Mouse (Mus musculus) bone marrow, adult 2 months (tissue): ENCODE data around the gene Jak2.

Experiments
- CTCF ChIP-seq: fragments of 200-500 bp; IDR thresholded peaks from 2 replicates; pipeline ENCODE4 v1.5.1; 2011; ENCODE audit warnings: low read length, control low read depth; ENCODE audit not compliant: control insufficient read depth, insufficient read depth
- POLR2A ChIP-seq: fragments of 200-500 bp; IDR thresholded peaks from 2 replicates; pipeline ENCODE4 v1.6.1; 2011; ENCODE audit warnings: low read depth, mild to moderate bottlenecking, control low read depth, low read length, borderline replicate concordance; ENCODE audit not compliant: control insufficient read depth

GRCm38 (mm10) chr19:29209898-29210297, 41.7 kb upstream of the Jak2 start:
- TF ChIP-seq POLR2A = no peak
- TF ChIP-seq CTCF = no peak
